Mouse (Mus musculus) megakaryocyte, adult 5-6 weeks (primary cell): ENCODE results near the gene Kalrn. TPM values are rescaled to one million over a fixed set of nuclear protein-coding genes. Genes with fewer than 3 reads are reported as not detected.

ENCODE experiments used
- ATAC-seq: 2 replicates; pipeline ENCODE4 v1.8.0; 2016; ENCODE audit warnings: mild to moderate bottlenecking, inconsistent platforms; ENCODE audit not compliant: poor library complexity, severe bottlenecking
- total RNA-seq, 2 experiments: library from RNA; stranded (forward) in 1 of 2; stranded (reverse) in 1 of 2; fragments of 153-499, 151-499 nt in 1 of 2; fragments of 221-1000, 200-1000 nt in 1 of 2; gene quantifications; 2 replicates each; pipeline versions ENCODE4 v1.2.3 to v1.2.4; 2015 to 2017

The Kalrn gene
- total RNA-seq, 2 experiments from 2014 or later = 0.81 to 1.2 TPM

DNA sequence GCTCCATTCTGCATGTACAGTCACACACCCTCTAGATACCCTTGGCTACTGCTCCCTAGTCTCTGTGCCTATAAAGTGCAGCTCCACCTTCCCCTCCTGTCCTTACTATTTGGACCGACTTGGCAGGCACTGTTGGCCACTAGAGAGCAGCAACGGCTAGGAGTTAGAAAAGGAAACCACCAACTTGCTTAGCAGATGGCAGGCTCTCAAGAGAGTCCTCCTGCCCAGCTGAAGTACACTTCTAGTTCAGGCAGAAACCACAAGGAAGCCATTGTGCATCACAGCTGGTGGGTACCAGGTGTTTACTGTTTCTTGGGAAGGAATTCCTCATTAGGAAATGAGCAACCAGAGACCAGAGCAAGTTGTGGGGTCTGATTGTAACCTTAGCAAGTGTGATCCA lies 447.7 kb downstream of the Kalrn start:
- ATAC-seq = peak; percentile 42; the same call in 1 of the 2 replicates

DNA sequence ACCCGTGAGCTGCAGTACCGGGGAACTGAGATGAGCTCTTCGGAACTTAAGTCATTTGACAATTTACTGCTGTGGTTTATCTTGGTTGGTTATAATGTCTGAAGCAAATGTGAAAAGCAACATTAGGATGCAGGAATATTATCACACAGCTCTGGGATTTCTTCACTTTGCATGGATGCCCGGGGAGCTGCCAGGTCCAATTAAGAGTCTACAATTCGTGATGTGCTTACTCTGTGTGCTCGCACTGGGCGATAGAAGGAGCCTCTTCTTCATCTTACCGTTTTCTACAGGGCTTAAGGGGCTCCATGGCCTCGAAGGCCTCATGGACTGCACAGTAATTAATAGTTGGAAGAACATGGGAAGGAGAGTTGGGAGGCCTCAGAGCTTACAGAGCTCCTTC lies 450.8 kb downstream of the Kalrn start:
- no peak for ATAC-seq

DNA sequence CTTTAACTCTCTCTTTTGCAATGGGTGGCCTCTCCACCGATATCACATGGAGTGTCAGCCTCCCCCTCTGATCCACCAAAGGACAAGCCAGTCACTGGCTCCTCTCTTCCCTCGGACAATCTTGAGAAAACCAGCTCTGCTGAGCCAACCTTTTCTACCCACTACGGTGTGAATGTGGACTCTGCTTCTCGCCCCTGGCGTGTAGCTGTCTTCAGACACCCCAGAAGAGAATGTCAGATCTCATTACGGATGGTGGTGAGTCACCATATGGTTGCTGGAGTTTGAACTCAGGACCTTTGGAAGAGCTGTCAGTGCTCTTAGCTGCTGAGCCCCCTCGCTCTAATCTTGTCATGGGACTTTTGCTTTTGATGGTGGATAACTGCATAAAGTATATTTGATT lies 452.0 kb downstream of the Kalrn start:
- no peak for ATAC-seq

DNA sequence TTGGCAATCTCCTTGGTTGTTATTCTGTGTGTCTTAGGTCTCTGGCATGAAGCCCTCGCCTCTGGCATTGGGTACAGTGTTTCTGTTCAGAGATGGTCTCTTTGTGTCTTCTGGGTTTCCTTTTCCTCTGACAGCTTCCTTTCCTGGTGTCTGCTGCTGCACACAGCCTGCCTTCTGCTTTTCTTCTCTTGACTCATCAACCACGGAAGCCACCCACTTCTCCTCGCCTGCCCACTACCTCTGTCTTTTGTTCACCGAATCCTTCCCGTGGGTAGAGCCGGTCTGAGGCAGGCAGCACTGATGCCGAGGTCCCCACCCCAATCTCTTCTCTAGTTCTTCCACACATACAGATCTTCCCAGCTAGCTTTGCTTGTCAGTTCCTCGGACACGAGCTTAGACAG lies 452.5 kb downstream of the Kalrn start:
- peak; percentile 83 for ATAC-seq

DNA sequence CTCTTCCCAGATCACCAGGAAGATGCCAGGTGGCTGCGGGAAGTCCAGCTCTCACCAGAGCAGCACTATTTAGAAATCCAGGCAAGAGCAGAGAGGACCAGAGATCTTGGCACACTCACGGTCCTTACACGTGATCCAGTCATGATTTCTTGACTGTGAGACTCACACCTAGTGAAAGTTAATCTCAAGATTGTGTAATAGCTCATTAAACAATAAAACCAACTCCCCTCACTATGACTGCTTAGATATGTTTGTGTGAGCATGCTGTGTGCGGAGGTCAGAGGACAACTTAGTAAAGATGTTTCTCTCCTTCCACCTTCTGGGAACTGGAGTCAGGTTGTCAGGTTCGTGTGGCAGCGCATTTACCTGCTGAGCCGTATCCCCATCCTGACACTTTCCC lies 453.5 kb downstream of the Kalrn start:
- no peak for ATAC-seq

DNA sequence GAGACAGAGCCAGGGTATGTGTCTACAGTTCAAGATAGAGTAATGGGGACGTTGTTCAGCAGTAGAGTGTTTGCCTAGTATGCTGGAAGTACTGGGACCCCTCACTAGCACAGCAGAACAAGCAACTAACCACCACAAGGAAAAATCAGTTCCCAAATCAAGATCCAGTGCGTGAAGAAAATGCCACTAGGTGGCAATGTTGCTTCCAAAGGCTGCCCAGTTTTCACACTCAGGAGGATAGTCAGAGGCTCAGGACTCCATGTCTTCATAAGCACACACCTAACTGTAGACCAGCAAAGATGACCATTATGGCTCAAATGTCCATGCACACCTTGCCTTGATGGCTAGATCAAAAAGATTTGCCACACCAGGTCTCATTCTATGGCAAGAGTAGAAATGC lies 454.0 kb downstream of the Kalrn start:
- ATAC-seq = peak; percentile 43; the same call in 1 of the 2 replicates

DNA sequence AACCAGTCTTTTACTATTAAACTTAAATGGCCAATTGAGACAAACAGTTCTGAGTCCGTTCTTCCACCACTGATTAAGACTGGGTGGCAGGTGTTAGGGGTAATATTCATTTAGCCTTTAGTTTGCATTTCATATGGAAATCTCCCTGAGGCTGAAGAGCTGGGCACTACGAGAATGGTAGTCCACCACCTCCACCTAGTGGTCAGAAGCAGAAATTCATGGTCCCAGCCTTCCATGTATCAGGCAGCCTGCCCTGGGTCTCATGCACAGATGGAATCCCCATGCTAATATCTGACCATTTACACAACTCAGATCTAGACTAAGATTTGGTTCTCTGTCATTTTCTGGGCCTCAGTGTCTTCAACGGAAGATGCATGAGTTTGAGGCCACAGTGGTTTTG lies 458.7 kb downstream of the Kalrn start:
- peak; percentile 82 for ATAC-seq

DNA sequence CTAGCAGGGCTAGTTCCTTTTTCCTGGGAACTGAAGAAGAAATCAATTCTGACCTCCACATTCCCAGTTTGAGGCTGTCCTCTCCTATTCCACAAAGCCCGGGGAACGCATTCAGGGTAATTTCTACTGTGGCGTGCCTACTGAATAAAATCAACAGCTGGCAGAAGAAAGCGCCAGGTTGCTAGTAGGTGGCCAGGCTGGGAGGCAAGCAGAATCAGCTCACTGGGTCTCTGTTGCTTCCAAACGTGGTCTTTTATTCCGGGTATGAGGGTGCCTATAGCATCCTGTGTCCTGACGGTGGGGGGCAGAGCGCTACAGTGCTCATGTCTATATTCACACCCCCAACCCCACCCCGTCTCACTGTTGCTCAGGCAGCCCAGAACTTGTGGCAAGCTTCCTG lies 460.2 kb downstream of the Kalrn start:
- ATAC-seq = no peak

DNA sequence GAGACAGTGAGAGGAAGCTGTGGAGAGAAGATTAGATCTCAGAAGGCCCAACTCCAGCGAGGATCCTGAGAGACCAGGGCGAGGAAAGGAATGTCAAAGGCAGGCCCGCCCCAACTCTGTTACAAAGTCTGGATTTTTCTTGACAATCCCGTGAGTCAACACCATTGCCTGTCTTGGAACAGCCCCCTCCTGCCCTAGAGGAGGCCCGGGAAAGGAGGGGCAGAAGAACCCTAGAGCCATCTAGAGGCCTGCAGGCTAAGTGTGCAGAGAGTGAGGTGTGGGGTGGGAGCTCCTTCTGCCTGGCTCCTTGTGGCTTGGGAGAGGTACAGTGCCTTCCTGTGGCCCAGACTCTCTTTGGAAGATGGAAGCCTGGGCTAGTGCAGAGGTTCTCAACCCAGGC lies 460.8 kb downstream of the Kalrn start:
- no peak for ATAC-seq

DNA sequence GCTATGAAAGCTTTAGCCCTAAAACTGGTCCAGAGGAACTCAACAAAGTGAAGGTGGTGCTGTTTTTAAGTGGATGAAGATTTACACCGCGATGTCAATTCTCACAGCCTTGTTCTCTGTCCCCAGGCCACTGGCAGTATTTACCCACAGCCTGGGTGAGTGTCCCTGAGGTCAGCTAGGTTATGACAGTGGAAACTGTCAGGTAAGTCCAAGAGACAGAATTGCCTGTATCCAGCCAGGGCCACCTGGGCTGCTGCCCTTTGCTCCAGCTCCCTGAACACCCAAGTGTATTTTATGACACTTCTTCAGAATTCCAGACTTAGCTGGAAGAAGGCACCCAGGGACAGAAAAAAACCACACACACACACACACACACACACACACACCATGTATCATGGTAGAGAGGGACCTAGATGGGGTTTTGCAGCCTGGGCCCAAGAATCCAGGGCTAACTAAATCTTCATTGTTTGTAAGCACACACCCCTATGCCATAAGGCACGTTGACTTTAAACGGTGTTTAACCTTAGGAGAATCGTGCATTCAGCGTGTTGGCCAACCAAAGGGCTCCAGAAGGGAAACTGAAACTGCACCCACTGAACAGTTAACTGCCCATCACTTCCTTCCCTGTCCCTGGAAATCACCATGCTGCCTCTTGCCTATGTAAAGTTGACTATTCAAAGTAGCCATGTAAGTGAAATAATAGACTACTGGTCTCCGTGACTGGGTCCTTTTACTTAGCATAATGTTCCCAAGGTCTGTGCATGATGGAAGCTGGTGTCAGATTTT lies 462.3 kb downstream of the Kalrn start:
- peak; percentile 61 for ATAC-seq

DNA sequence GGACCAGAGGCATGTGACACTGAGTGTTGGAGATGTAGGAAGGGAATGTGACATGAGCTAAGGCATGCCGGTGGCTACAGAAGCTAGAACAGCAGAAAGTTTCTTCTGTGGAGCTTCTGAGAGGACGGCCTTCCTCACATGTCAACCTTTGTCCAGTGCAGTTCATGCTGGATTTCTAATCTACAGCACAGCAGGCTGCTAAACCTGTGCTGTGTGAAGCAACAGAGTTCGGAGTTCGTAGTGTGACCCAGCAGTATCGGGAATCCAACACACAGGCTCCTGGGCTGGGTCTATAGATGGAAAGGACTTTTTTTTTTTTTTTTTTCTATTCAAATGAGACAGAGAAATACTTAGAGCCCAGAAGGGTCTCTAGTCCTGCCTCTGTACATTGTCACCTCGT lies 468.9 kb downstream of the Kalrn start:
- ATAC-seq = no peak

DNA sequence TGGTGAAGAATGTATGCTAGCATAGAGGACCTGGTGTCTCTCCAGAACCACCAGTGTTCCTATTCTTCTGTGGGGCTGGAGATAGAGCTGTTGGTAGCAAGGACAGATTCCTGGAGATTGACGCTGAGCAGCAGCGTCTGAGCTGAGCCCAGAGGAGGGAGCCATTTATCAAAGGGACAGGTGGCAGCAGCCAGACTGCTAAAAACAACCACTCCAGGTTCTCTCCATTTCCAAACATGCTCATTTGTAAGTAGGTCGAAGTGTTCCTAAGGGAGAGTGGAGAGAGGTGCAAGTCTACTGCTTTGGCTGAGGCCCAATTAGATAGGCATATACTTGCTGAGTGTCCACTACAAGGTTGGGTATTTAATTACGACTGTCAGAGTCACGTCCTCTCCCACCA lies 470.6 kb downstream of the Kalrn start:
- ATAC-seq = no peak

DNA sequence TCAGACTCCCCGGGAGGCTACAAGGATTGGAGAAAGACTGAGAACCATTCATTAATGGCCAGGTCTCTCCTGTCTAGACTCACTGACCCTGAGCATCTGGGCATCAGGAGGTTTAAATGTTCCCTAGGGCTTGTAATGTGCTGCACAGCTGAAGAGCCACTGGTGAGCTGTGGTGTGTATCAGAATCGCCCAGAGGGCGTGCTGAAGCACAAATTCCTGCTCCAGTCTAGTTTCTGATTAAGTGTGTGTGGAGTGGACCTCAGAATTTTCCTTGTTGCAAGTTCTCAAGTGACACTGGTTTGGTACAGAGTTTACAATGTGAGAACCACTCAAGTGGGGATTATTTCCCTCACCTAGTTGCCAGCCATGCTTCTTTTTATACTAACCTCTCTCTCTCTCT lies 473.5 kb downstream of the Kalrn start:
- no peak for ATAC-seq

DNA sequence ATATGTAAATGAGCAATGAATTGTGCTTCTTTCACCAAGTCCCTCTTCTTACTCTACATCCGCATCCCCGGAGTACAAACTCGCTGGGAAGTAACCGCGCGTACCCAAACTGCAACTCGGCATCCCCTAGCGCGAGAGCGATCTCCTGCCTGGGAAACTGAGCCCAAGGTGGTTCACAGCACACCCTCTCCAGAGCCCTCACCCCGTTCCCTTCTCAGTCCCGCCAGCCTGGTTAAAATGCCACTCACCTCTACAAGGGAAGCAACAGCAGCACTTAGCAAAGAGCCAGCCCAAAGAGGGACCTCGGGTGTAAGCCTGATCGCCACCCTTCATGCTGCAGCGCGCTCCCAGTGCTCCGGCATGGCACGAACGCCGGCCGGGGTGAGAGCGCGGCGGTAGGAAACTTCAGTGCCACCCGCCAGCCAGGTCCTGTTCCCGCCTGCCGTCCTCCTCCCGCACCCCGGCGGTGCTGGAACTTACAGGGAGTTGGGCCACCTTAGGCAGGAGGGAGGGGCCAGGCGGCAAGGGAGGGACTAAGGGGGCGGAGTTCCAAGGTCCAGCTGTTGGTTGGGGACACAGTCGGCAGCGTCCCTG lies 477.7 kb downstream of the Kalrn start:
- ATAC-seq = peak; percentile 80

DNA sequence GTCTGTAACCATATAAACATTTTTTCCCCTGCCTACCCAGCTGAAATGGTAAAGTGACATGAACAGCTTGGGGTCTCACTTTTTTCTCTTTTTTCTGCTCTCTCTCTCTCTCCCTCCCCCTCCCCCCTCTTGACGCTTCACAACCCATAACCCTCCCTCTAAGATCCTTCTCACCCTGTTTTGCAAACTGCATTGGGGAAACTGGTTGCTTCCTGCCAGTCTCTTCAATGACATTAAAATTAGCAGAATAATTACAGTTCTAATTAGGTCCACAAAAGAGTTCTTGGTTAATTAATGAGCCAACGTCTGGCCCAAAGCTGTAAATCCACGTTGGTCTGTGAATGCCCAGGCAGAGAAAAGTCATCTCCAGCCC lies 478.3 kb downstream of the Kalrn start:
- ATAC-seq = no peak

DNA sequence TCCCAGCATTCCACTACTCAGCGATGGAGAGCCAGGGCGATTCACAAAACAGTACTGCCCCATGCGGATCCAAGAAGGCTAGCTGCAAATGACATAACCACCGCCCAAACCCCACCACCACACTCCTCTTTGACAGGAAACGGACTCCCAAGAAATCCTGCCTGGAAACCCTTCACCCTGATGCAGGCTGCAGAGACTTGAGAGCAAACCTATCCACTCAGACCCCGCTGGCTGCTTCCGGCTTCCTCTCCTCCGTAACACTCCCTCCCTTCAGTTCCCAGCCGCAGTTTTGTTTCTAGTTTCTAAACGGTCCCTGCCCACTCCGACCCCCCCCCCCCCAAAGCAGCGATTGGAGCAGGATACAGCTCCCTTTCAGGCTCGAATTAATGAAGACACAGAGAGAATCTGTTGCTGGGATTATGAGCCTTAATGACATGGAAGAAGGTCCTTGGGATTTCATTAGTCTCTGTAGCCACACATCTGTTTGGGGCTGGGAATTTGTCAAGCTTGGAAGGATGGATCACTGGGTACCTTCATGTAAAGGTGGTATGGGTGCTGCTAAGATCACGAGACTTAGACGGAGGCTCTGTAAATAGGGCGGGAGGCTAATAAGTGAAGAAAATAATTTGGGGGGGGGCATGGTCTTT lies 478.8 kb downstream of the Kalrn start:
- ATAC-seq = peak; percentile 41; the same call in 1 of the 2 replicates

DNA sequence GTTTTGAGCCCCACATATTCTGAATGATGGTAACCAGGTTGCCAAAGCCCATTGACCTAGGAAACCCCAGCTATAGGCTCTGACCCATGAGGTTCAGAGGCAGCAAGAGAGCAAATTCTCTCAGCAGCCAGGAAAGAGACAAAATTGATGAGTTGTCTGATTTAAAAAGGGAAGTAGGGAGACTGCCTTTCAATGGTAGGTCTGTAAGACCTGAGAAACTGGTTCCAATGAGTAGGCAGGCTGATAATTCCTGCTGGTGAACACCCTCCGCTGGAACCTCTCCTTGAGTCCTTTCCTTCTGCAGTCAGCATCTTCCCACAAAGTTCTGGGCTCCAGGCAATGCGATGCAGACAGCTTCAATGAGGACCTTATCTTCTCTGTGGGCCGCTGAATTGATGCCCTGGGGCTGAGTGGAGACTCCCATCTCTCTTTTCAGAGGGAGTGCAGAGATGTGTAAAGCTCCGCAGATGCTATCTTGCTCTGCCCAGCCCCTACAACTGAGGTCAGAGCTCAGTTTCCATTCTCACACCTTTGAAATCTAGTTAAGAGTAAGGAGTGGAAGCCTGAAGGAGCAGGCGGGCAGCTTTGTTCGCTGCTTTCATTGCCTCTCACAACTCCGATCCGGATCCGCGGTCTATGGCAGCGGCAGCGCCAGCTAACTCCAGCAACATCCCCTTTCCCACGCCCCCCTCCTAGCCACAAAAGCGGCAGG lies 479.4 kb downstream of the Kalrn start:
- no peak for ATAC-seq

DNA sequence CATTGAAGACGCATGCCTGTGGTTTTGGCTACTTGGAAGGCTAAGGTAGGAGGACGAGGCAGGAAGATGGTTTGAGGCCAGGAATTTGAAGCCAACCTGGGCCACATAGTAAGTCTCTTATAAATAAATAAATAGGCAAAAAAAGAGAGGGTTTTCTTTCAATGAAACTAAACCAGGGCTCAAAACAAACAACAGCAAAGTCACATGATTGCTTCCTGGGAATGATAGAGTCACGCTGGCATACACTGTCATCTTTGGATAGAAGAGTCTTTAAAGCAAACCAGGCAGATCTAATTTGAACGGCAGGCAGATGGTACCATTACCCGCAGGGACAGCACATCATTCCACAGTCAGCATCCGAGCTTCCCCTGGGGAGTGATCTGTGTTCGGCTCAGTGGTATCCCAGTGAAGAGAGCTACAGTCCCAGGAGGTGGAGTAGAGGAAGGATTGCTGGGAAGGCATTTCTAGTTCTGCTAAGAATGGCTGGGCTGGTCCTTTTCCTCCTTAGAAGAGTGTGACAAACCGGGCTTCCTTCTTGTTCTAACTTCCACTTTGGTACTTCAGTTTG lies 483.7 kb downstream of the Kalrn start:
- ATAC-seq = no peak

DNA sequence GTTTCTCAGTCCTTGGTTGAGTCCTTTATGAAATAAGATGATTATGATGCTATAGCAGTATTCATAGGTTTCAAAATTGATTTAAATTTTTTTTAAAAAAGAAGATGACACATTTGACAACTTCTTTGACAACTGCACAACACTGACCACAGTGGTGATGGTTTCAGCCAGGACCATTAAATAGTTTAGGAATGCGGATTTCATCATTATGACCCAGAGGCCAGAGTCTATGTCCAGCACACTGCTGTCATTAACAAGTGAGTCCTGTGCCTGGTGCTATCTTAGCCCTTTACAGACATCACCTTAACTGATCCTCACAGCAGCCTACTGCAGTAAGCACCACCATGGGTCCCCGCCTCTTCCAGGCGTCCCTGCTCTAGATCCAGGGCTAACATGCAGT lies 484.3 kb downstream of the Kalrn start:
- no peak for ATAC-seq

DNA sequence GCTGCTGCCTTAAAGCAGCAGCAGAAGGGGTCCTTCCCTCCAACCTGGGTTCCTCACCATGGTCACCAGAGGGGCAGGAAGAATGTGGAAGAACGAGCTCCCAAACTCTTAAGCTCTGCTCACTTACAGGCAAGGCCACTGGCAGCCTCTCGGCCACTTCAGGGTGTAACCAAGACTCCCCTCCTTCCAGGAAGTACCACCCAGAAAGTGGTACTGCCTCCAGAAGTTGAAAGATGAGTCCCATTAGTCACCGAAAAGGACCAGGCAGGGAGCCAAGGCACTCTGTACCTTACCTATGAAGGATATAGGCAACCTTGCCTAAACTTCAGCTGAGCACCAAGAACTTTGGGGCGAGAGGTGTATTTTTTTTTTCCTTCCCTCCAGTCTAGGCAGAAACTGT lies 485.0 kb downstream of the Kalrn start:
- no peak for ATAC-seq
